In genomic region chr14:100359881-100360280, GRCm38 (mm10) we compare ENCODE assay signal across 20 mouse cellular contexts.
DNase-seq lines count a peak whose midpoint lies in the region; ATAC-seq and TF ChIP-seq lines count a peak whose summit lies in the region.
"Had no signal": no experiment of that assay in that cellular context is flagged by ENCODE, and none has a peak within 500 bp of the region (broad histone marks: within the 10 kb centered on the region; RNA-seq: fewer than 3 reads in every experiment).

No protein-coding gene starts in this region.

- no peaks in the 10 kb centered on the region for H3K36me3 ChIP-seq in hindbrain, postnatal 0 days (ENCODE audit: insufficient read depth, low read length)
- H3K36me3 ChIP-seq: embryonic facial prominence, embryonic 15.5 days; heart, embryonic 13.5 days; hindbrain, embryonic 10.5 days; liver, embryonic 12.5 days; neural tube, embryonic 15.5 days had no signal

- H3K27ac ChIP-seq in hindbrain, postnatal 0 days, result no peak overlapping the region
- H3K27ac ChIP-seq: embryonic facial prominence, embryonic 15.5 days; forebrain, embryonic 13.5 days; heart, embryonic 13.5 days; hindbrain, embryonic 10.5 days; liver, embryonic 12.5 days; neural tube, embryonic 15.5 days had no signal

- H3K4me3 ChIP-seq in hindbrain, postnatal 0 days (ENCODE audit: low read length), result no peak overlapping the region
- H3K4me3 ChIP-seq: embryonic facial prominence, embryonic 15.5 days; forebrain, embryonic 13.5 days; heart, embryonic 13.5 days; hindbrain, embryonic 10.5 days; liver, embryonic 12.5 days; neural tube, embryonic 15.5 days had no signal

- H3K9me3 ChIP-seq in hindbrain, postnatal 0 days (ENCODE audit: low read length), result no peaks in the 10 kb centered on the region
- H3K9me3 ChIP-seq: embryonic facial prominence, embryonic 15.5 days; forebrain, embryonic 13.5 days; heart, embryonic 13.5 days; hindbrain, embryonic 10.5 days; liver, embryonic 12.5 days; neural tube, embryonic 15.5 days had no signal

- H3K4me2 ChIP-seq in hindbrain, postnatal 0 days (ENCODE audit: low read depth, low read length), result no peak overlapping the region
- H3K4me2 ChIP-seq: embryonic facial prominence, embryonic 15.5 days; forebrain, embryonic 13.5 days; heart, embryonic 13.5 days; liver, embryonic 12.5 days; neural tube, embryonic 15.5 days had no signal

- DNase-seq in adrenal gland, adult (ENCODE audit: inconsistent age in 2 of 2, low spot score in 1 of 2), result peak; percentile 39 to 76
- no peak for DNase-seq in adrenal gland, postnatal 4 days (ENCODE audit: low spot score in 2 of 2)
- peak; percentile 14 to 44 for DNase-seq in heart, adult 18-20 months
- DNase-seq in heart, adult 11 months, result no peak
- peak; percentile 7 to 9 for DNase-seq in right cerebral cortex, adult 2 months (ENCODE audit: low spot score in 2 of 2)
- no peak for DNase-seq in right cerebral cortex, postnatal 25 days
- DNase-seq in telencephalon, adult 2 months (ENCODE audit: low read depth, low spot score), result peak; percentile 50
- no peak for DNase-seq in hindbrain, postnatal 0 days (ENCODE audit: low spot score)
- DNase-seq: gastrocnemius, postnatal 14 days; kidney, postnatal 14 days; retina, postnatal 1 day had no signal

- no peak for ATAC-seq in hindbrain, postnatal 0 days
- ATAC-seq: forebrain, embryonic 13.5 days; intestine, embryonic 16.5 days; liver, embryonic 12.5 days; Patski had no signal

- TF ChIP-seq CTCF in hindbrain, postnatal 0 days (IDR thresholded peaks at IDR 0.05; ENCODE audit: low read depth), result no peak

- H3K9ac ChIP-seq in hindbrain, postnatal 0 days (replicated peaks; ENCODE audit: low read length), result no peak overlapping the region
- H3K9ac ChIP-seq: embryonic facial prominence, embryonic 15.5 days; forebrain, embryonic 13.5 days; heart, embryonic 13.5 days; liver, embryonic 12.5 days; neural tube, embryonic 15.5 days had no signal

- H3K27me3 ChIP-seq in hindbrain, postnatal 0 days (ENCODE audit: insufficient read depth, low read length), result no peaks in the 10 kb centered on the region
- H3K27me3 ChIP-seq: CH12.LX; embryonic facial prominence, embryonic 15.5 days; forebrain, embryonic 13.5 days; heart, embryonic 13.5 days; liver, embryonic 12.5 days; neural tube, embryonic 15.5 days; Patski had no signal

- H3K4me1 ChIP-seq in hindbrain, postnatal 0 days (ENCODE audit: insufficient read depth, low read length), result no peaks in the 10 kb centered on the region
- H3K4me1 ChIP-seq: embryonic facial prominence, embryonic 15.5 days; liver, embryonic 12.5 days; neural tube, embryonic 15.5 days had no signal

- WGBS in hindbrain, postnatal 0 days, result 70% methylated on average over 3 of the region's 3 CpGs

Comparison
In these comparisons a context has a peak if more than half of its experiments do, and no peak if none do; other contexts are left out.
1. DNase-seq: peak in adrenal gland, adult (2 of 2), heart, adult 18-20 months (2 of 2), right cerebral cortex, adult 2 months (2 of 2) and telencephalon, adult 2 months (single experiment); none in adrenal gland, postnatal 4 days (0 of 2), heart, adult 11 months (single experiment), right cerebral cortex, postnatal 25 days (single experiment) and hindbrain, postnatal 0 days (single experiment).